Mouse (Mus musculus) heart, adult 2 months (tissue): ENCODE data around the gene Vangl1. TPM values are rescaled to one million over a fixed set of nuclear protein-coding genes. Genes with fewer than 3 reads are reported as not detected.

Source experiments
- DNase-seq, 2 experiments: peaks; one replicate each; pipeline ENCODE4 v3.0.0; 2021
- H3K27ac ChIP-seq: fragments of 200-600 bp; 2 replicates; pipeline ENCODE4 v1.8.1; 2022
- H3K27me3 ChIP-seq: fragments of 200-500 bp; 2 replicates; pipeline ENCODE4 v1.6.1; 2012; ENCODE audit warnings: mild to moderate bottlenecking, low read length, inconsistent platforms, mixed read lengths; ENCODE audit not compliant: control insufficient read depth, insufficient read depth
- H3K36me3 ChIP-seq: fragments of 200-500 bp; 2 replicates; pipeline ENCODE4 v1.6.1; 2012; ENCODE audit warnings: low read length, inconsistent platforms; ENCODE audit not compliant: control insufficient read depth, insufficient read depth
- H3K4me1 ChIP-seq: fragments of 200-500 bp; 2 replicates; pipeline ENCODE4 v1.6.1; 2011; ENCODE audit warnings: low read length; ENCODE audit not compliant: control insufficient read depth, insufficient read depth
- H3K4me3 ChIP-seq: fragments of 200-600 bp; 2 replicates; pipeline ENCODE4 v1.8.1; 2022
- H3K79me2 ChIP-seq: fragments of 200-500 bp; replicated peaks from 2 replicates; pipeline ENCODE4 v1.6.1; 2012; ENCODE audit warnings: mild to moderate bottlenecking, inconsistent platforms, low read length, moderate library complexity, mixed read lengths; ENCODE audit not compliant: control insufficient read depth, insufficient read depth
- H3K9ac ChIP-seq: fragments of 200-500 bp; 2 replicates; pipeline ENCODE4 v1.6.1; 2012; ENCODE audit warnings: low read depth, mild to moderate bottlenecking, control low read depth, inconsistent platforms, low read length, mixed read lengths
- CTCF ChIP-seq: fragments of 200-600 bp; IDR thresholded peaks from 2 replicates; pipeline ENCODE4 v1.8.1; 2022; ENCODE audit warnings: antibody characterized with exemption, mild to moderate bottlenecking, moderate library complexity
- EP300 ChIP-seq: fragments of 200-500 bp; IDR thresholded peaks from 2 replicates; pipeline ENCODE4 v1.6.1; 2011; ENCODE audit warnings: low read depth, low read length, control low read depth; ENCODE audit not compliant: insufficient read depth
- POLR2A ChIP-seq: fragments of 200-500 bp; IDR thresholded peaks from 2 replicates; pipeline ENCODE4 v1.6.1; 2011; ENCODE audit warnings: mild to moderate bottlenecking, low read depth, low read length, control low read depth; ENCODE audit not compliant: insufficient read depth
- WGBS: fragments of 180-500 bp; shearing (Covaris S2); methylation state at CpG from one replicate; pipeline ENCODE4 v1.1.7; 2018; 5-methylcytosine and 5-hydroxymethylcytosine counted together
- intact Hi-C: fragments of 180-260 bp; cut with DNase I; formaldehyde crosslinking; loops from one replicate; pipeline ENCODE4 v1.15.1; 2025
- long read RNA-seq: library from polyadenylated mRNA; stranded (forward); transcript quantifications from one replicate; pipeline ENCODE4 v2.0.0, GENCODE M21; 2021
- polyA plus RNA-seq: library from polyadenylated mRNA; depleted of rRNA; stranded (reverse); fragments of >200 nt; gene quantifications from 2 replicates; pipeline ENCODE4 v1.2.3, GENCODE M21; 2012; rRNA removed
- total RNA-seq, 2 experiments: library from RNA; stranded (reverse); gene quantifications; 2 replicates each; pipeline ENCODE4 v1.2.3; 2021

Gene Vangl1
- 10 to 100 TPM in 1 of 2 experiments, 1 to 10 TPM in 1; 9.7 to 15.9 TPM for total RNA-seq
- polyA plus RNA-seq, result 10.6 and 16.8 TPM in 2 replicates
- long read RNA-seq, full-length matches to known transcripts, result 4 of 7 reads
- long read RNA-seq, partial matches to known transcripts, result 0 of 7 reads
- long read RNA-seq, other reads (novel, unspliced or antisense), result 3 of 7 reads

DNA sequence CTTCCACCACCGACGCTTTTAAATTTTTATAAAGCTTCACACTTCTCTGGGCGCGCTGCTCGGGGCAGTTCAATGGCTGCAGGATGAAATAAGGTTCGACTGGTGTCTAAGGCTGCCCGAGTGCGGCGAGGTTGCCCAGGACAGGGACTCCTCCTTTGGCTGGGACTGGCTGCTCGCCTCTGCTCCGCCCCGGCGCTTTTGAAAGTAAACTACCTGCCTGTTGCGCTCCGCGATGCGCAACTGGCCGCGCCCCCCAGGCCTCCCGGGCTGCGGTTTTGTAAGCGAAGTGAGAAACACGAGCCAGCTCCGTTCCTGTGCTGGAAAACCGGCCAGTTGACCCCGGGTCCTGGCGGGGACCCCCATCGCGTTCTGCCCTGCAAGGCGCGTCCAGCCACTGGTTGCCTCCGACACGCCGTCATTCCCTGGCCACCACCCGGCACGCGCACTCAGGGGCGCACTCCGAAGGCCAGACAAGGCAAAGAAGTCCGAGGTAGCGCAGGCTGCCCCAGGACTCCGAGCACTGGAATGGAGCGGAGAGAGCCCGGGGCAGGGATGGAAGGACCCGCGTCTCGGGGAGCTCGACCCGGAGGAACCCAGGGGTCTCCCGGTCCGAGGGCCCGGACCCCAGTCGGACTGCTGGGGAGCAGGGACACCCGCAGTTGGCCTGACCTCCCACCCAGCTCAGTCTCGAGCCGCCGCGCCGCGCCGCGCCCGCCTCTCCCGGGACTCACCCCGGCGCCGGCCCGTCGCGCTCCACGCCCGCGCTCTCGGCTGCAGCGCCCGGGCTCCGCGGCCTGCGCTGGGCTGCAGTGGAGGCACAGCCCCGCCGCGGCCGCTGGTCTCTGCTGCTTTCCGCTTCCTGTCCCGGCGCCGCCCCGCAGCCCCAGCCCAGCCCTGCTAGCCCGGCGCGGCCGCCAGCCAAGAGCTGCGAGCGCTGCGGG, at the start of gene Vangl1:
TSS of gene Vangl1 (minus strand) at position 913 of the 941 bp plus-strand sequence.
- intact Hi-C loops, result loop anchor here (5.0 kb wide), 1 partner anchor 52 kb away; no protein-coding TSS in a partner anchor

DNA sequence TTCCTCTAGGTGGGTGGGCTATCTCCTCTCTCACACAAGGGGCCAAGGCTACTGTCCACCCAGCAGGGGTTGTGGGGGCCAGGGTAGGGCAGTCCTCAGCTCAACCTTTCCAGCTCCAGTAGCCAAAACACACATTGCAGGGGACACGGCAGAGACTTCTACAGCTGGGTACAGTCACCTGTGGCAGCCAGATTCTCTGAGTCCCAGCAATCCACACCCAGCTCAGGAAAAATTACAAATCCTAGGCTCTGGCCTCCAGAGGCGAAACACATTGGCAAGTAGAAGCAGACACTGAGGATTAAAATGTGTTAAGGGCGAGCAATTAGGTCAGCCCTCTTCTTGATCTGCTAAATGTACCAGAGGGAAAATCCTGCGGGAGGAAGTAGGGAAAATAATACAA, 49.1 kb upstream of the Vangl1 start:
- H3K27ac ChIP-seq, result no peak overlapping the region
- 46% methylated on average over 4 of the region's 4 CpGs for WGBS
- no peaks in the 10 kb centered on the region for H3K27me3 ChIP-seq
- H3K4me1 ChIP-seq, result peaks cover 7% of the 10 kb centered on the region
- no peak overlapping the region for H3K4me3 ChIP-seq
- peak in 1 of 2 experiments; percentile 31 for DNase-seq
- H3K9ac ChIP-seq, result no peak overlapping the region
- H3K79me2 ChIP-seq, result no peaks in the 10 kb centered on the region
- no peak for TF ChIP-seq EP300
- TF ChIP-seq POLR2A, result no peak
- TF ChIP-seq CTCF, result no peak
- H3K36me3 ChIP-seq, result no peaks in the 10 kb centered on the region
- intact Hi-C loops, result no loop called here

More for the DNA sequence above, at the start of gene Vangl1:
- peak; percentile 90 for DNase-seq
- Histone ChIP-seq H3K4me3 (peak within 1 kb of the TSS; percentile 69), H3K79me2 (peaks cover 5% of the 10 kb centered on the region), H3K27ac (peak within 1 kb of the TSS; percentile 83), H3K9ac (peak within 1 kb of the TSS; percentile 88), H3K27me3 (no peaks in the 10 kb centered on the region), H3K36me3 (no peaks in the 10 kb centered on the region), H3K4me1 (peaks cover 9% of the 10 kb centered on the region)
- TF ChIP-seq EP300 (no peak), POLR2A (no peak), CTCF (no peak)
- WGBS, result under 1% methylated on average over 86 of the region's 95 CpGs

DNA sequence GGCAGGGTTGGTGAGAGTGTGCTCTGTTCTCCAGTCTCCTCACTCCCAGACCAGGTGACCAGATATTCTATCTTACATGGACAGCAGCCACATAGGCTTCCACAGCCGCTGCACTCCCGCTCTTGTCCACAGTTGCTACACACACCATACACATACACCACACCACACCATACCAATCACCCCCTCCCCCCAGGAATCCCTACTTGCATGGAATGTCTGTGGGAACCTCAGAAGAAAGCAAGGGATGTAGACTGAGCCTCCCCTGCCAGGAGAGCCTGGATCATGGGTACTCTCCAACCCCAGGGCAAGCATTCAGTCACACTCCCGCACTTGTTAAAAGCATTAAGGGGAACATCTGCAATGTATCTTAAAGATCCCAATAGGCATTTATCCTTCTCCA, 48.4 kb upstream of the Vangl1 start:
- Histone ChIP-seq H3K36me3 (no peaks in the 10 kb centered on the region), H3K79me2 (no peaks in the 10 kb centered on the region), H3K27ac (no peak overlapping the region), H3K4me3 (no peak overlapping the region), H3K4me1 (peaks cover 7% of the 10 kb centered on the region), H3K9ac (no peak overlapping the region), H3K27me3 (no peaks in the 10 kb centered on the region)
- 48% methylated on average over 3 of the region's 3 CpGs for WGBS
- DNase-seq, result no peak
- TF ChIP-seq POLR2A (no peak), EP300 (no peak), CTCF (no peak)
- intact Hi-C loops, result no loop called here

DNA sequence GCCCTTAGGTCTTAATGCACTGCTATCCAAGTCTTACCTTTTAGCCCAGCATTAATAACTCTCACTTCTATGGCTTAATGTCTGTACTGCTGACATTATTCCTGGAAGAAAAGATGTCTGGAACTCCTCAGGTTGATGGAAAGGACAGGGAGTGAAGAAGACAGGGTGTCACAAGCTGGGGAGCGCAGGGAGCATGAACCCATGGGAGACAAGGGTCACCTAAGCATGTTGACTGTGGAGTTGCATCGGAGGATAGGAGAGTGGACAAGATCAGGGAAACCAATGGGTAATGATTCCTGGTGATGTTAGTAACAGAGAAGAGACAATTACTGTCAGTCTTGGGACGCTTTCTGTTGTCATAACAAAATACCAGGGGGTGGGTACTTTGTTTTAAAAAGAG, 46.4 kb upstream of the Vangl1 start:
- TF ChIP-seq EP300 (no peak), CTCF (no peak), POLR2A (no peak)
- Histone ChIP-seq H3K4me3 (no peak overlapping the region), H3K27ac (no peak overlapping the region), H3K9ac (no peak overlapping the region), H3K79me2 (no peaks in the 10 kb centered on the region), H3K36me3 (no peaks in the 10 kb centered on the region), H3K27me3 (no peaks in the 10 kb centered on the region), H3K4me1 (peaks cover 7% of the 10 kb centered on the region)
- WGBS, result 93% methylated on average over 3 of the region's 3 CpGs
- DNase-seq, result no peak
- intact Hi-C loops, result no loop called here

- Histone ChIP-seq H3K4me3 (no peak overlapping the region), H3K36me3 (no peaks in the 10 kb centered on the region), H3K27me3 (no peaks in the 10 kb centered on the region), H3K9ac (no peak overlapping the region), H3K4me1 (peaks cover 7% of the 10 kb centered on the region), H3K27ac (no peak overlapping the region), H3K79me2 (no peaks in the 10 kb centered on the region)
- WGBS, result 53% methylated on average over 9 of the region's 9 CpGs
- peak; percentile 81 for TF ChIP-seq EP300
- TF ChIP-seq CTCF, result peak; percentile 96
- no peak for TF ChIP-seq POLR2A
- intact Hi-C loops, result loop anchor here (1.0 to 2.0 kb wide), 2 partner anchors 443 to 555 kb away; no protein-coding TSS in a partner anchor
- peak; percentile 48 to 68 for DNase-seq
These were observed 45.0 kb upstream of the Vangl1 start for GRCm38 (mm10) chr3:102249401-102249991.
